Mouse (Mus musculus) gonadal fat pad, adult 2 months (tissue): ENCODE data around the gene Acp6. TPM values are rescaled to one million over a fixed set of nuclear protein-coding genes. Genes with fewer than 3 reads are reported as not detected.

Experiments
- DNase-seq: peaks from one replicate; pipeline ENCODE4 v3.0.0-alpha.2; 2012; ENCODE audit warnings: low read depth
- polyA plus RNA-seq: library from polyadenylated mRNA; depleted of rRNA; stranded (reverse); fragments of >200 nt; gene quantifications from 2 replicates; pipeline ENCODE4 v1.2.3, GENCODE M21; 2012; rRNA removed

Acp6 gene
- polyA plus RNA-seq, 1 experiment: 43.0 TPM

DNA sequence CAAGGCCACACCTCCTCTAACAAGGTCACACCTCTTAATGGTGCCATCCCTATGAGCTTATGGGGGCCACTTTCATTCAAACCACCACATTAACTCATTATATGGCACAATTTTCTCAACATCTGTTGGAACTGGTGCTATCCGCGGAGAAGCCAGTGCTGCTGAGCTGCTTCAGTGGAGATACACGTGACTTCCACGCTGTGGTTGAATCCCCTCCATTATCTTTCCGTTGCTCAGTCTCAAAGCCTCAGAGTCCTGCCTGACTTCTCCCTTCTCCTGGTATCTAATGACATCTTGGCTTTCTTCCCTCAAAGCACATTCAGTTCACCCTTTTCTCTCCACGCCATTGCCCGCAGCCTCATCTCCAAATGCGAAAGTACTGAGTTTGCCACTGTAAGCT lies 38.0 kb downstream of the Acp6 start:
- DNase-seq: no peak

DNA sequence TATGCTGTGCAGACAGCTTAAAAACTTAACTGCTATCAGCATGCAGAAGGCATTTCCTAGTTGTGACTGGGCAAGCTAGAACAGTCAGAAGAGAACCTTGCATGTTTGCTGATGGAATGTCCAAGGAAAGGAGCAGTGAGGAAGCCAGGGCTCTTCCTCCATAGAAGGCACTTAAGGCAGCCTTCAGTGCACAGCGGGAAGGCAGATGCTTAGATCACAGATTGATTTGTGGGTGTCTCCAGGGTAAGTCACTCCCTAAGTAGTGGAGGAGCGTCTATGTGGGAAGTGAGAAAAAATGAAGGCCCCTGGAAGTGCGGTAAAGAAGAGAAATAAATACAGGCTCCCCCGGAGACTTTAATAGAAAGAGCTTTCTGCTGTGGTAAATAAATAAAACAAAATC lies 40.7 kb downstream of the Acp6 start:
- no peak for DNase-seq

DNA sequence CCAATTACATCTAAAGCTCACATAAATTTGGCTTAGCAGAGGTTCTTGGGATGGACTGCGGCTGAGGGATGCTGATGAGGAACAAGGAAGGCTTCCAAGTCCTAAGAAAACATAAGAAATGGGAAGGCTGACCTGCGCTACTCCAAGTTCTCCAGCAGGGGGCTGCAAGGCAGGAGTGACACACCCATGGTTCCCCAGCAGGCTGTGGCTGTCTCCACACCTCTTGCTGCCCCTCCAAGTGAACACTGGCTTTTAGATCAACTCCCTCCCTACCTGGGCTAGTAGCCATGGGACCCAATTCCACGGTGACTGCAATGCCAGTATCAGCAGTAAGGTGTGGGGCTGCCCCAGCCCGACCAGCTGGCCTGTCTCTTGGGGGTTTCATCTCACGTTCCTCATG lies 43.4 kb downstream of the Acp6 start:
- DNase-seq: no peak

DNA sequence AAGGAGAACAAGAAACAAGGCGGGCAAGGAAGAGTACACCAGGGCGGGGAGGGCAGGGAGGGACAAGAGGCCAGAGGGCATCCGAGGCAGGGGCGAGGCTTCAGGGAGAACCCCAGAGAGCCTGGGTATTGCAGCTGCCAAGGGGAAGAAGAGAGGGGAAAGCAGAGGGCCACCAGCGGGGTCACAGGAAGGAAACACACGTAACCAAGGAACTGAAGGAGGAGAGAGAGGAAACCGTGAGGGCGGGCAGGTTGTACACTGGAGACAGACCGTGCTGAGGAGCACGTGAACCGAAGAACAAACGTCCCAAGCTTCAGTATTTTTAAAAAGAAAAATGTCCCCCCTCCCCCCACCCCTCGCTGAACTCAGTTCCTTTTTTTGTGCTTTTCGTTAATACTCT lies 45.3 kb downstream of the Acp6 start:
- no peak for DNase-seq

DNA sequence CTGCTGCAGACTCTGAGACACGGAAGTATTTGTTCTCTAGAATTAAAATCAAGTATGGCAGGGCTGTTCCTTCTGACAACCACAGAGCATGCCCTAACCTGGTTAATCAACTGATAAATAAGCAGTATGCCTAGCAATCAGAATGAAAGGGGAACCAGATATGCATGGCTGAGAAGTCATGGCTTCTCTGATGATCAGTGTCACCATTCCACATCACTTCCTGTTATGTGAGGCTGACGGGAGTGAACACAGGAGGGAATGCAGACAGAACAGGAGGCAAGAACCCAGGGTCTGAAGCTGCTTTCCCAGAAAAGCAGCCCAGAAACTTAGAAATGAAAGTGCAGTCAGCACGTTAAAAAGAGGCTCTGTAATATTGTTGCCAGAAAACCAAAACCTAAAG lies 47.9 kb downstream of the Acp6 start:
- no peak for DNase-seq

DNA sequence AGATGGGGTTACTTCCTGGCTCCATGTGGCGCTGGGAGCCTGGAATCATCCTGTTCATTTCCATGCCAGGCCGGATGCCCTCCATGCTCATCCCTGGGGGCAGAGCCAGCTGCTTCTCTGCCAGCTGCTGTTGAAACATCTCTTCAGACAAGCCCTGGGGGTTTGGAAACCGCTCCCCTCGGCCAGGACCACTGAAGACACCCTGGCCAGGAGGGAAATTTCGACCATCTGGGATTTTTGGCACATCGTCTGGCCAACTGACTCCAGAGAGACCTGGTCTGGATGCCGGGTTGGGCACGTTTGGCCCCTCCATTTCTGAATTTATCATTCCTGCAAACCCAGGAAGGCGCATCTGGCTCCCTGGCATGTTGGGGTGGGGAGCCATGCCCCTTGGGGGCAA lies 50.8 kb downstream of the Acp6 start:
- DNase-seq: no peak

DNA sequence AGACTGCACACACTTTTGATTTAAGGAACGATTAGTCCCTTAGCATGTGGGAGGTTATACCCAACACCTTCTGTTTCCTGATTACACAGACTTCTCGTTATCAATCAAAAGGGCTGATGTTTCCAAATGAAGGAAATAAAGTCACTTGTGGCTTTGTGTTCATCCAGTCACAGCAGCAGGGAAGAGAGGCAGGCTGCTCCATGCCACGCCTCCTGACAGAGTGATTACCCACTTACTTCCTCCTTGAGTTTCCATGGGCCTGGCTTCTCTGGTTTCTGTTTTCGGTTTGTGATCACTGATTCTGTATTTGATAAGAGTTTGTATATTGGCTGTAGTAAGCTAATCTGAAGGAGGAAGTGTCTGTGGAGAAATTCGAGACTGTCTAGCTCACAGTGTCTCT lies 52.6 kb downstream of the Acp6 start:
- DNase-seq: no peak

DNA sequence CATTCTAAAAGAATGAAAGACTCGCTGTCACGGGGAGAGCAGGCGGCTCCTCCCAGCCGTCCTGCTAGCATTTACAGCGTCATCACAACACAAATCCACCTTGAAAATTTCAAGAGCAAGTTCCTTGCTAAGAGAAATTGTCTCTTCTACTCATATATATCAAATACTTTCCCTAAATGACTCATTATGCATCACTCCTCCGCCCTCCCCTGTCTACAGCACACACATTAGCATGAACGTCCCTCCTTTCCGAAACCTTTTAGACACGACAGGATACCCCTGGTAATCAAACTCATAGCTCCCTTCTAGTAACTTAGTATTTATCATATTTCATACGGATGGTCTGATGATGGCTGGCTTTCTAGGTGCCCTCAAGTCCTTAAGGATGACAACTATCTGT lies 55.3 kb downstream of the Acp6 start:
- DNase-seq: no peak

DNA sequence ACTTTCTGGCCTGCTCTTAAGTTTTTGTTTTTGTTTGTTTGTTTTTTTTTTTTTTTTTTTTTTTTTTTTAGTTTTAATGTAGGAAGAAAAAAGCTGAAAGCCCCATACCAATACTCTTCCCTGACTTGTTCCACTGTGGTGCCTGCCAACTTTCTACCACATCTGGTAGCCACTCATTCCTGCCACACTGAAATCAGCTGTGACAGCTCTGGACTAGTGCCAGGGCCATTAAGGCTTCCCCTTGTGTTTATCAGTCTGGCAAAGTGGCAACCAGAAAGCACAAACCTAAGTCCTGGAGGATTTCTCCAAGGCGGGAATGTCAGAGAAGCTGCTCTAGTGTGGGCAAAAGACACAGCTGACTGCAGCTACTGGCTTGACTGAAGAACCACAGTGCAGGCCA lies 55.9 kb downstream of the Acp6 start:
- no peak for DNase-seq

DNA sequence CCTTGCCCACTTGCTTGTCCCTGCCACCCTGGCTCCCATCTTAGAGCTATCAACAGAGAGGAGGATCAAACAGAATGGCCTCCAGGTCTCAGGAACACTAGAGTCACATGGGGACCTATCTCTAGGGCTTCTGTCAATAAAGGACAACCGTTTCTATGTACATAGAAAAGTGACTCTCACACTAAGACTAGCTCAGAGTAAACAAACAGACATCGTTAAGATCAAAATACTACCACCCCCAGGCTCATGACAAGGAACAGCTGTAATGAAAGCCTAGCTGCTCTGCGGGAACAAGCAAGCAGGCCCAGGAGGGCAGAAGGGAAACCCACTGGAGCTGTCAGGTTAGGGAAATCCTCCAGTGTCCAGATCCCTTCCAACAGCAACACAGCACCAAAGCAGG lies 56.9 kb downstream of the Acp6 start:
- no peak for DNase-seq

DNA sequence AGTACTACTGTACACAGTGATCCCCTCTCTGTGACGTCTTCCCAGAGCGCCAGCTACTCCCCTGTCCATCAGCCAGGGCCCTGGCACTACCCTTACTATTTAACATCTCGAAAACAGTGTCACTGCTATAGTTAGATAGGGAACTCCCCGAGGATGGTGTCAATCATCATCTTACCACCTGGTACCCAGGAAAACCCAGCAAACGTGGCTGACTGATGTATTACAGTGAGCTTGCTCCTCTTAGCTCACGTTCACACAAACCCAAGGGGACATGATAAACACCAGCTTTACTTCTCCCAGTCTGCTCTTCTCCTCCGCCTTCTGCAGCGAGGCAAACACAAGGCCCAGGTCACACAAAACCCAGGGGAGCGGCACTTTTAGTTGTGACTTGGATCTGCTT lies 64.7 kb downstream of the Acp6 start:
- DNase-seq: no peak

DNA sequence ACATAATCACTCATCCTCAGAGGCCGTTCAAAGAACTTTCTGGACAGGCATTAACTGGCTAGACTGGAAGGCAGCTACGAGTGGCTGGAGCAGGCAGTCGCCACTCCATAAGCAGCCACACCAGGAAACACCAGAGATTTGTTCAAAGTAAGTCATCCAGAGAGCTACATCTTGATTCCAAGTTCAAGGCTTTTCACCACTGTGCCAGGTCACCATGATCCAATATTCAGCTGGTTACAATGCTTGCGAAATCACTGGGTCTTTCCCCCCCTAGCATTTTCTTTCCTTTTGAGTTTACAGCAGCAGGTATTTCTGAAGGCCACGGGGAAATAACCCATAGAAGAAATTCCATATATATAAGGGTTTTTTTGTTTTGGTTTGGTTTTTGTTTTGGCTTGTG lies 66.7 kb downstream of the Acp6 start:
- no peak for DNase-seq

DNA sequence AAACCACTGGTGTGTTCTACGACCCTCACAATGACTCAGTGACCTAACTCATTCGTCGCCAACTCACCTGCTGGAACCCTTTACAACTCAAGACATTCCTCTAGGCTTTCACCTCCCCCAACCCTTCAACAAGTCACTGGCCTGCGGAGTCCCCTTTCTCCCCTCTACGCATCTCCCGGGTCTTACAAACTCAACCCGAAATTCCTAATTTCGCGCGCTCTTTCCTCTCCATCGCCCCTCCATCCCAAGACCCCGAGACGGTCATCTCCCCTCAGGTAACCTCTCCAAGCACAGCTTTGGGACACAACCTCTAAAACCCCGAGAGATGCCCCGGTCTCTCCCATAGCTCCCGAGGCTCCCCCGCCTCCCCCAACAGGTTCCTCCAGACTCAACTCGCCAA lies 68.1 kb downstream of the Acp6 start:
- DNase-seq: no peak

Other genes starting within 250 kb of the Acp6 start
- gene Gja8, start 232.8 kb upstream of the Acp6 start, polyA plus RNA-seq: 0.01 TPM in 1 of 2 replicates, not detected in the other
- 8.3 and 13.0 TPM in 2 replicates for gene Bcl9, start 139.1 kb downstream of the Acp6 start, polyA plus RNA-seq